Mouse (Mus musculus) intestine, embryonic 15.5 days (tissue): ENCODE data around the gene Nxph4. TPM values are rescaled to one million over a fixed set of nuclear protein-coding genes. Genes with fewer than 3 reads are reported as not detected.

Source experiments
- ATAC-seq: fragments of 200-750 bp; cut with Nextera tagmentation; 2 replicates; pipeline ENCODE4 v1.8.0; 2017; ENCODE audit warnings: moderate TSS enrichment, moderate library complexity
- H3K27ac ChIP-seq: fragments of 300-500 bp; sonication (generic); 2 replicates; pipeline ENCODE4 v1.5.1; 2015; ENCODE audit warnings: mild to moderate bottlenecking, inconsistent platforms
- H3K27me3 ChIP-seq: fragments of 300-500 bp; sonication (generic); replicated peaks from 2 replicates; pipeline ENCODE4 v1.6.1; 2015; ENCODE audit warnings: inconsistent platforms
- H3K36me3 ChIP-seq: fragments of 300-500 bp; sonication (generic); 2 replicates; pipeline ENCODE4 v1.6.1; 2015; ENCODE audit warnings: inconsistent platforms
- H3K4me1 ChIP-seq: fragments of 300-500 bp; sonication (generic); replicated peaks from 2 replicates; pipeline ENCODE4 v1.6.1; 2015; ENCODE audit warnings: inconsistent platforms
- H3K4me2 ChIP-seq: fragments of 300-500 bp; sonication (generic); replicated peaks from 2 replicates; pipeline ENCODE4 v1.6.1; 2015; ENCODE audit warnings: mild to moderate bottlenecking, inconsistent platforms
- H3K4me3 ChIP-seq: fragments of 300-500 bp; sonication (generic); replicated peaks from 2 replicates; pipeline ENCODE4 v1.5.1; 2015; ENCODE audit warnings: inconsistent platforms
- H3K9ac ChIP-seq: fragments of 300-500 bp; sonication (generic); 2 replicates; pipeline ENCODE4 v1.6.1; 2015; ENCODE audit warnings: inconsistent platforms
- H3K9me3 ChIP-seq: fragments of 300-500 bp; sonication (generic); 2 replicates; pipeline ENCODE4 v1.6.1; 2016; ENCODE audit warnings: inconsistent platforms
- WGBS: fragments of 180-500 bp; shearing (Covaris S2); methylation state at CpG from one replicate; pipeline ENCODE4 v1.1.7; 2015; 5-methylcytosine and 5-hydroxymethylcytosine counted together
- polyA plus RNA-seq: library from polyadenylated mRNA; unstranded; fragments of >200 nt; fragmentation: Nextera tagmentation; extraction: Ambion mirVana; gene quantifications from 2 replicates; pipeline ENCODE4 v1.2.1, GENCODE M21; 2015

Nxph4 gene
- polyA plus RNA-seq, 1 experiment from 2014 or later, result 5.7 TPM

DNA sequence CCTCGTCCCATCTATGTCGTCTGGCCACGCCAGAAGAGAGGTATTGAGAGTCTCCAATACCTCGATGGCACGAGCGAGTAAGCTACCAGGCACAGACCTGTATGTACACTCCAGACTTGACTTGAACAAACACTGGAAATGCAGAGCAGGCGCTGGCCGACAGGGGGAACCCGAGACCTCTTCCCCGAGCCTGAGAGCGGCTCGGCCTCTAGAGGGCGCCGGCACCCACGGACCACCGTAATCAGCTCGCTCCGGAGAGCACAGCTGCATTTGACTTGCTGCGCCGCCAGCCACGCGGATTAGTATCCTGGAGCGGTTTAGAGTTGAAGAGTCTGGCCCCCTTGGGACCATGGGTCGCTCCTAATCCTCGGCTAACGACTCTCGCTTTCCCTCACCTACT, 21.5 kb downstream of the Nxph4 start:
- Histone ChIP-seq H3K27ac (no peak overlapping the region), H3K4me1 (peaks cover 81% of the 10 kb centered on the region), H3K36me3 (0 out of 2 replicates have a peak, but pooled peaks cover 4% of the 10 kb centered on the region), H3K27me3 (peaks cover 67% of the 10 kb centered on the region), H3K9me3 (no peaks in the 10 kb centered on the region), H3K4me3 (peak overlapping the region; percentile 16), H3K4me2 (peak overlapping the region; percentile 99), H3K9ac (peak overlapping the region; percentile 24; the same call in 1 of the 2 replicates)
- peak; percentile 48 for ATAC-seq
- under 1% methylated on average over 27 of the region's 27 CpGs for WGBS

DNA sequence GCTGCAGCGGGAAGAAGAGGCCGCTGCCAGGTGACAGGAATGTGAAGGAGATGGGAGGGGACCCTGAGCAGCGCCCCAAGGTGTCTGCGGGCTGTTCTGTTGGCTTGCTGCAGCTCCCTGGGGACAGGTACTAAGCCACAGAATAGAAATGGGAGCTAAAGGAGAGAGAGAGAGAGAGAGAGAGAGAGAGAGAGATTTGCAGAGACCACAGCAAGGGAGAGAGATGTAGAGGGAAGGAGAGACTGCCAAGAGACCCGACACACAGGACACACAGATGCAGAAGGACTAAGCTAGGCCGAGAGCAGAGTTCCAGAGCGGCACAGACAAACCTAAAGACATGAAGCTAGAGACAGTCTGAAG, 22.1 kb downstream of the Nxph4 start:
- peaks cover 77% of the 10 kb centered on the region for H3K4me1 ChIP-seq
- H3K9me3 ChIP-seq, result no peaks in the 10 kb centered on the region
- peak overlapping the region; percentile 51 for H3K4me3 ChIP-seq
- H3K9ac ChIP-seq, result peak overlapping the region; percentile 52; the same call in 1 of the 2 replicates
- 4% methylated on average over 7 of the region's 7 CpGs for WGBS
- no peak for ATAC-seq
- H3K27me3 ChIP-seq, result peaks cover 72% of the 10 kb centered on the region
- H3K4me2 ChIP-seq, result peak overlapping the region; percentile 99
- H3K27ac ChIP-seq, result no peak overlapping the region
- no peaks in the 10 kb centered on the region for H3K36me3 ChIP-seq

DNA sequence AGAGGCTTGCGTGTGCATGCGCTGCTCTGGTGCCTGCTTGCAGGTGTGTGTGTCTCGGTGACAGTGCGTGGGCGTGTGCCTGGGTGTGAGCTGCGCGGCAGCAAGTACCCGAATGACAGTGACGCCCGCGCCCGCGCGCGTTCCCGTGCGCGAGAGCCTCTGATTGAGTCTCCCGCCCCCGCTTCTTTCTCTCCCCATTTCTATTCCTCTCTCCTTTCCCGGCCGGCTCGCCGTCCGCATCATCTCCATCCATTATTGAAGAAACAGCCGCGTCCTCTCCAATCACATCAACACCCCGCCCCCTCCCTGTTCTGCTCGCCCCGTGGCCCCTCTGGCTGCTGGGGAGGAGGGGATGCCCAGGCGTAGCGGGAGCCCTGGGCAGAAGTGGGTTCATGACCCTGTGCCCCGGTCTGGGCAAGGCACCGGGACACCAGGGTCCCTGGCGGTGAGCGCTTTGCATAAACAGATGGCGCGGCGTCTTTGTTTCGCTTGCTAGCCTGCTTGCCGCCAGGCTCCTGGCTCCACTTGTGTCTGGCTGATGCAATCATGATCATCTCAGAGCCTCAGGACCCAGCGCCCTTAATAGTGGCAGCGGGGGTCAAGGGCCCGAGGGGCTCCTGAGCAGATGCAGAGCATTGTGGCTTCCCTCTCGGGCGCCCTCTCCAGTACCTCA, 22.6 kb downstream of the Nxph4 start:
- 1% methylated on average over 46 of the region's 46 CpGs for WGBS
- peaks cover 72% of the 10 kb centered on the region for H3K4me1 ChIP-seq
- H3K36me3 ChIP-seq, result no peaks in the 10 kb centered on the region
- peak overlapping the region; percentile 52 for H3K9ac ChIP-seq
- peaks cover 75% of the 10 kb centered on the region for H3K27me3 ChIP-seq
- 0 out of 2 replicates have a peak overlapping the region, but pooled peaks have one; percentile 13 for H3K27ac ChIP-seq
- peak overlapping the region; percentile 99 for H3K4me2 ChIP-seq
- H3K9me3 ChIP-seq, result no peaks in the 10 kb centered on the region
- ATAC-seq, result no peak
- peak overlapping the region; percentile 51 for H3K4me3 ChIP-seq

DNA sequence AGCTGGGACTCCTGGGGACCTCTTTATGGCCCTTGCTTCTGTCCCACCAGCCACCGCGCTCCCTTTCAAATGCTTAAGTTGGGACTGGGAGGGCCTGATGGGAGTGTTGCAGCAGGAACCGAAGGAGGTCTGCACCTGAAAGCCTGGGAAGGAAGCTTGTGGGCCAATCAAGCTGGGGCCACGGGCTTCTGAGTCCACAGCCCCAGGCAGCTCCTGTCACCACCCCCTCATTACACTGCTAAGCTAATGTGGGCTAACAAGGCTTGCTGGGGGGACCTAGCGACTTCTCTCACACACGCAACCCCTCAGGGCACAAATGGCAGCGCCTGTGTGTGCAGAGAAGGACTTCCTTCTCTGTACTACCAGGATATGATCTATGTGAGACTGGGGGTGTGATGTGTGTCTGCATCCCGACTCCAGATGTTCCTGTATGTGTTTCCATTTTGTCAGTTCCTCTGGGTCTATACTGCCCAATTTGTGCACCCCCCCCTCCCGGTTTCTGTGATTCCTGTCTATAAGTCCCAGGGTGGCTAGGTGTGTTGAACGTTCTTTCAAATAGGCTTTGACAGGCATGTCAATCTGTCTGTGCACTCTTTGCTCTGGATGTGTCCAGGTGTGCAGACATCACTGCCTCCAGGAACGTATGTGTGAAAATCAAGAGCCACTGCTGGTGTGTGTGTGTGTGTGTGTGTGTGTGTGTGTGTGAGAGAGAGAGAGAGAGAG, 23.3 kb downstream of the Nxph4 start:
- Histone ChIP-seq H3K27ac (no peak overlapping the region), H3K4me1 (peaks cover 65% of the 10 kb centered on the region), H3K9ac (no peak overlapping the region), H3K4me3 (peak overlapping the region; percentile 51), H3K4me2 (peak overlapping the region; percentile 99), H3K36me3 (no peaks in the 10 kb centered on the region), H3K9me3 (no peaks in the 10 kb centered on the region), H3K27me3 (peaks cover 72% of the 10 kb centered on the region)
- ATAC-seq, result no peak
- WGBS, result 17% methylated on average over 11 of the region's 11 CpGs

DNA sequence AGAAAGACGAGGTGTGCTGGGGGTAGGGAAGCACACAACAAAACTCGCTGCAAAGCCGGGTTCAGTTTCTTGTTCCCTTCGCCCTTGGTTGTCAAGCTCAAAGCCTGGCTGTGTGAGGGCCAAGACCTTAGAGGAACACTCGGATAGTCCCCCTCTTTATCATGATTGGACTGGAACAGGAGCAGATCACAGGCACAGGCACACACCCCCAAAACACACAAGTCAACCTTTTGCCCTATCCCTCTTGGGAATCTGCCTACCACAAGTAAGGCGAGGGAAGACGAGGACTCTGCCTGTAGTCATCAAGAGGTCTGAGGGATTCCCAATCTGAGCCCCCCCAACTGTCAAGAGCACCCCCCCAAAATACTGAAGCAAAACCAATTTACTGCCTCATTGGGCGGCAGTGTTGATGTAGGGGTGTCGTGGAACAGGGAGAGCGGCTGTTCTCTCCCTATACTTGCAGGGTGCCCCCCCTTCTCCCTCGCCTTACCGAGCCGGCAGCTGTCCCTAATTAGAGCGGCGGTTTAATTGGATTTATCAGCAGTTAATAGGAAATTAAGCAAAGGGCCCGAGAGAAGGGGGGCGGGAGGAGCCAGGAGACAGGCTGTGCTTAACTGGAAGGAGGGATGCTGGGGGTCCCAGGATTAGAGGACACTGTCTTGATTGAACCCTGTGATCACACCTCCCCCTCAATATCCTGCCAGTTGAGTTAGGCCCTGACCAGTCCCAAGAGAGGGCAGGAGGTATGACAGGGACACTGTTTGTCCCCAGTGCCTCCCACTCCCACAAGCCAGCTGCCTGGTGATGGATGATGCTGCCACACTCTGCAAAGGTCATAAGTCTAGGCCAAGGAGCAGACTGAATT, 24.3 kb downstream of the Nxph4 start:
- peak overlapping the region; percentile 38; the same call in 1 of the 2 replicates for H3K4me3 ChIP-seq
- no peak for ATAC-seq
- no peak overlapping the region for H3K27ac ChIP-seq
- H3K4me2 ChIP-seq, result peak overlapping the region; percentile 80
- no peaks in the 10 kb centered on the region for H3K36me3 ChIP-seq
- H3K4me1 ChIP-seq, result peaks cover 56% of the 10 kb centered on the region
- no peaks in the 10 kb centered on the region for H3K9me3 ChIP-seq
- WGBS, result 25% methylated on average over 17 of the region's 17 CpGs
- H3K27me3 ChIP-seq, result peaks cover 65% of the 10 kb centered on the region
- no peak overlapping the region for H3K9ac ChIP-seq

DNA sequence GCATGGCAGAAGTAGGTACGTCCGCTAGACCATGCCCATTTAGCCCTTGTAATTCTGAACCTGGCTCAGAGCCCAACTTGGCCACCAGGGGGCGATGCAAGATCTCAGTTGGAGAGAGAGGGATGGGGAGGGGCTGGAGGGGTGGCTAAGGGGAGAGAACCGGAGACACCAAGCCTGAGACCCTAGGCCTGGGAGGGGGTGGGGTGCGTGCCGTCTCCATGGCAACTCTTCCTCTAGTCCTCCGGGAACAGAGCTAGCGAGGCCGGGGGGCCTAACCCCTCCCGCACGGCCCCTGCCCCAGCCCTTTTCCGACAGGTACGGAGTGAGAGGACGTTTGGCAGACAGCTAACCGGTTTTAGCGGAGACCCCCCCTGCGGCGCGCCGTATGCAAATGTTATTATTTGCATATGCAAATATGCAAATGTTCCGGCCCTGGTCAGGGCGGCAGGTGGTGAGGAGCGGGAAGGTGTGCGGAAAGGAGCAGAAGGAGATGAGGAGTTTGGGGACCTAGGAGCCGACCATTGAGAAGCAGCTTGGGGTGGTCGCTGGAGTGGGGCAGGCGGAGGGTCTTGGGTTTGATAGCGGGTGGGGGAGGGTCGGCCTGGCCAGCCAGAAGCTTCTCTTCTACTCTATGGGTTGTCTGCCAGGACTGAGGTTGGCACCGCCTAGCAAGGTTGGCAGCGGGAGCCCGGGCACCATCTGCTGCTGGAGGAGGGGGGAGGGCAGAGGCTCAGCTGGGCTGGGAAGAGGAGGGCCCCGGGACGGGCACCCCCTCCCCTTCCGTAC, 25.1 kb downstream of the Nxph4 start:
- Histone ChIP-seq H3K4me1 (peaks cover 47% of the 10 kb centered on the region), H3K27ac (no peak overlapping the region), H3K4me3 (peak overlapping the region; percentile 38), H3K36me3 (no peaks in the 10 kb centered on the region), H3K27me3 (peaks cover 56% of the 10 kb centered on the region), H3K9ac (no peak overlapping the region), H3K9me3 (no peaks in the 10 kb centered on the region), H3K4me2 (peak overlapping the region; percentile 80)
- peak; percentile 41 for ATAC-seq
- 1% methylated on average over 35 of the region's 35 CpGs for WGBS

DNA sequence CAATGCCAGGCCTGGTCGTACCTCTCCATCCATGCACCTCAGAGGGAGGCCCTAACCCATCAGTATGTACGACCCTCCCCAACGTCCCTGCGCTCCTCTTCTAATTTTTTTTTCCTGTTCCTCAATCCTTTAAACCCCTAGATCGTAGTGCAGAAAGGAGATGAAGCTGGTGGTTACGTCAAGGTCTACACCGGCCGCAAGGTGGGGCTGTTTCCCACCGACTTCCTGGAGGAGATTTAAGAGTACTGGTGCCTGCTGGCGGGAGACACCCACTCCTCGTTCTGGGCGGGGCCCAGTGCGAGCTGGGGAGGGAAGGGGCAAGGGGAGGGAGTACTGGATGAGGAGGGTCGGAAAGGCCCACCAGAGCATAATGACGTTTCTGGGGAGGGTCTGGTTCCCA, 26.1 kb downstream of the Nxph4 start:
- peaks cover 37% of the 10 kb centered on the region for H3K4me1 ChIP-seq

DNA sequence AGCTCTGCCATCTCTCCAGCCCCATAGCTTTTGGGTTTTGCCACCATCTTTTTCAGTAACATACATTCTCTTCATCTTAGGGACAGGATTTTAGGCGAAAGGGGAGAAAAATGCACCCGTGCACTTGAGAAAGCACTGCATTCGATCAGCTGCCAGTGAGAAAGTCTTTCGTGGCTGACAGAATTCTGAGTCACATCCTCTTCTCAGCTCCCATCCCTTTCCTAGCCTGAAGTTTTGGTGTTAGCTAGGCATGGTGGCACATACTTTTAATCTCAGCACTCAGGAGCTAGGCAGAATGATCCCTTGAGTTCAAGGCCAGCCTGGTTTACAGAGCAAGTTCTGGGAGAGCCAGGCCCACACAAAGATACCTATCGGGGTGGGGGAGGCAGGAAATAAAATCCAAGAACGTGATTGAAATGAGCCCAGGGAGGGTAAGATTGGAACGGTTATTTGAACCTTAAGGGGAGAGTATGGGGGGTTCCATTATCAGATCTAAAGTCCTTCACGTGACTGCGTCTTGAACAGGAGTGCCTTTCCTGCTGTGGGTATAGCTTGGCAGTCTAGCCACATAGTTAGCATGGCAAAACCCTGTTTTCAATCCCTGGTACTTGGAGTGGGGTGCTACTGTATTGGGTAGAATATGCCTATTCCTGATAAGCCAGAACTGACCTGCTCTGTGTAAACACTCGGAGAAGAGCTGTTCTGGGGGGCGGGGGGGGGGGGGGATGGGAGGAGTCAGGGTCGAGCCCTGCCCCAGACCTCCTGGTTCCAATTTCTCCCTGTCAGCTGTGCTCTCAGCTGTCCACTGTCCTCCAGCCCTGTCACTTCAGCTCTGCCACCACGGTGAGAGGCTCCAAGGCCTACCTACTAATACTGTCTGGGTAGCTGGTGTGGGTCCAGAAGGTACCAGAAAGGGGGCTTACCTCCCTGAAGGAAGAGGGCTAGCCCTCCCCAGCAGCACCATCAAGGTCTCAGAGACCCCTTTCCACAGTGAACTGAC, 33.2 kb downstream of the Nxph4 start, which contains the start of gene Stac3:
Gene Stac3 (plus strand): TSS at position 793 of the 1,000 bp plus-strand sequence.
- no peaks in the 10 kb centered on the region for H3K4me1 ChIP-seq
- no peaks in the 10 kb centered on the region for H3K9me3 ChIP-seq
- 0 out of 2 replicates have a peak, but pooled peaks have one; percentile 12 for ATAC-seq
- H3K27ac ChIP-seq, result no peak within 1 kb of the TSS
- H3K4me3 ChIP-seq, result no peak within 1 kb of the TSS
- 59% methylated on average over 13 of the region's 13 CpGs for WGBS
- H3K36me3 ChIP-seq, result peaks cover 25% of the 10 kb centered on the region
- no peak within 1 kb of the TSS for H3K4me2 ChIP-seq
- H3K27me3 ChIP-seq, result no peaks in the 10 kb centered on the region
- H3K9ac ChIP-seq, result no peak within 1 kb of the TSS

More for the DNA sequence above, 26.1 kb downstream of the Nxph4 start:
- Histone ChIP-seq H3K9me3 (no peaks in the 10 kb centered on the region), H3K27ac (no peak overlapping the region), H3K4me2 (peak overlapping the region; percentile 80), H3K36me3 (0 out of 2 replicates have a peak, but pooled peaks cover 5% of the 10 kb centered on the region), H3K9ac (no peak overlapping the region), H3K4me3 (0 out of 2 replicates have a peak overlapping the region, but pooled peaks have one; percentile 8), H3K27me3 (peaks cover 46% of the 10 kb centered on the region)
- ATAC-seq, result peak; percentile 2; the same call in 1 of the 2 replicates
- WGBS, result 6% methylated on average over 15 of the region's 15 CpGs

DNA sequence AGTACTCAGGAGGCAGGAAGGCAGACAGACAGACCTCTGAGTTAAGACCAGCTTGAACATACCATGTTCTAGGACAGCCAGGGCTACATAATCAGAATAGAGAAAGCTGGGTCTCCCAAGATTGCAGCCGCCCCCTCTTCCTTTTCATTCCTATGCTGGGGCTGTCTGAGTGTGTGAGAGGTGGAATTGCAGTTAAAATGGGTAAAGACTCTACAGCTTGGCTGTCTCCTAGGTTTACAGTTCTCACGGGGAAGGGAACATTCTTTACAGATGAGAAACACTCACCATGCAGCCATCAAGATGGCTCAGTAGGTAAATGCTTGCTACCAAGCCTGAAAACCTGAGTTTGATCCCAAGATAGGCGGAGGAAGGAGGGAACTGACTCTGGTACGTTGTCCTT, 34.3 kb downstream of the Nxph4 start:
- ATAC-seq, result no peak
- no peak overlapping the region for H3K4me2 ChIP-seq
- WGBS, result 70% methylated on average over 4 of the region's 4 CpGs
- H3K36me3 ChIP-seq, result peaks cover 31% of the 10 kb centered on the region
- no peaks in the 10 kb centered on the region for H3K9me3 ChIP-seq
- no peak overlapping the region for H3K4me3 ChIP-seq
- H3K27me3 ChIP-seq, result no peaks in the 10 kb centered on the region
- H3K9ac ChIP-seq, result no peak overlapping the region
- H3K27ac ChIP-seq, result no peak overlapping the region
- no peaks in the 10 kb centered on the region for H3K4me1 ChIP-seq

DNA sequence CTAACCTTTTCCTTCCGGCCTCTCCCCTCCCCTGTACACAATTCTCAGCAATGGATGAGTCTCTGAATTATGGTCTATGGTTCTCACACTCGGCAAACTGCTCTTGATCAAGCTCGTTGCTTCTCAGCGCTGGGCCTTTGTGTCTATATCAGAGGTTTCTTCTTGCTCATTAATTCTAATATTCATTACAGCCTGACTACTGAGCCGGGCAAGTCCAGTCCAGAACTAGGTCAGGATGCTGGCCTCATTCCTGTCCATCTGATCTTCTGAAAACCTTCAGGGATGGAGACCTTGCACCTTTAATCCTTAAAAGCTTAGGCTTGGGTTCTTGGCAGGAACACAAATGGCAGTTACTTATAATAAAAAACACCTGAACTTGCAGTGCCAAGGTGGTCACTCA, 34.8 kb downstream of the Nxph4 start:
- peaks cover 37% of the 10 kb centered on the region for H3K36me3 ChIP-seq
- no peak overlapping the region for H3K4me2 ChIP-seq
- H3K4me1 ChIP-seq, result no peaks in the 10 kb centered on the region
- no peak overlapping the region for H3K9ac ChIP-seq
- H3K9me3 ChIP-seq, result no peaks in the 10 kb centered on the region
- no peaks in the 10 kb centered on the region for H3K27me3 ChIP-seq
- no peak for ATAC-seq
- 86% methylated on average over 5 of the region's 5 CpGs for WGBS
- no peak overlapping the region for H3K27ac ChIP-seq
- no peak overlapping the region for H3K4me3 ChIP-seq
